Mouse (Mus musculus) brain, embryonic 14.5 days (tissue): ENCODE data around the gene Wdr37.

Experiments
- CTCF ChIP-seq: fragments of 200-500 bp; IDR thresholded peaks from 2 replicates; pipeline ENCODE4 v1.5.1; 2012; ENCODE audit warnings: inconsistent platforms, mild to moderate bottlenecking, moderate library complexity, borderline replicate concordance; ENCODE audit not compliant: insufficient read depth, insufficient read length; ENCODE audit errors: extremely low read depth
- POLR2A ChIP-seq: fragments of 200-500 bp; IDR thresholded peaks from 2 replicates; pipeline ENCODE4 v1.6.1; 2012; ENCODE audit warnings: mild to moderate bottlenecking, inconsistent platforms, borderline replicate concordance; ENCODE audit not compliant: poor library complexity, insufficient read depth, insufficient read length, severe bottlenecking; ENCODE audit errors: extremely low read depth

- no peak for TF ChIP-seq CTCF
- no peak for TF ChIP-seq POLR2A
Observed at GRCm38 (mm10) chr13:8782636-8783035, 89.1 kb downstream of the Wdr37 start.
